Mouse (Mus musculus): Measurements from ENCODE around the gene Paqr9. TPM values are rescaled to one million over a fixed set of nuclear protein-coding genes. Genes with fewer than 3 reads are reported as not detected.
"Not testable (repeated sequence)": the region's sequence is repeated elsewhere in the genome, so short reads cannot be mapped to it uniquely, and the experiment has no call there.

Paqr9 gene
- polyA plus RNA-seq (2012; rRNA removed), result 33.3 and 48.2 TPM in 2 replicates

DNA sequence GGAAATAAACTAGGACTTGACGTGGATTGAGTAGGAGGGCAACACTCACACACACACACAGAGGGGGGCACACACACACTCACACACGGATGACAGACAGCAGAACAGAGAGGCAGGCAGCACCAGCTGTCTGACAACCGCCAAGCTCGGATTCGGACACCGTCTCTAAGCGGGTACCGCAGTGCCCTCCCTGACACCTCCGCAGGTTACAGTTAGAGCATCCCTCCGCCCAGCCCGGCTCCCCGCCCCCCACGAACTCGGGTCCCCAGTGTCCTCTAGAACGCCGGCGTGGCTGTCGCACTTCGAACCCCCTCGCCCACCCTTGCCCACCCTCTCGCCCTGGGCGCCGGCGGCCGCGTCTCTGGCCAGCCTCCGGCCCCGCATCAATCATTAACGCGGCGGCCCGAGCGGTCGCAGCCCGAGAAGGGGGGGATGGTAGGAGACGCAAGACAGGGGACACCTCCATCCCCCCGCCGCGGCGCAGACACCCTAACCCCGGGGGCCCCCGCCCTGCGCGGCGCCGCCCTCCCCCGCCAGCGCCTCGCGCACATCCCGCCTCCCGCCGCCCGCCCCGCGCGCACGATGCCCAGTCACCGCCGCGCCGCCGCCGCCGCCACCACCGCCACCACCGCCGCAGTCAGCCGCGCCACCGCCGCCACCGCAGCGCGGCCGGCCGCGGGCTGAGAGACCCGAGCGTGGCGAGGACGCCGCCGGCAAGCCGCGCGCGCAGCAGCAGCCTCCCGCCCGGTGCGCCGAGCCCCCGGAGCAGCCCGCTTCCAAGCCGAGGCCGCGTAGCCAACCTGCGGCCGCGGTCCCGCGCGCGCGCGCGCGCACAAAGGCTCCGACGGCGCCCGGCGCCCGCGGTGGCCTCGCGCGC lies at the start of gene Paqr9:
Paqr9 (plus strand) TSS at position 599 of the 877 bp plus-strand sequence.
- Histone ChIP-seq H3K36me3 (ENCODE audit: control insufficient read depth, insufficient read depth, low read length) (no peaks in the 10 kb centered on the region), H3K4me1 (ENCODE audit: control insufficient read depth, insufficient read depth, low read length) (peaks cover 8% of the 10 kb centered on the region), H3K4me3 (ENCODE audit: insufficient read depth, low read depth, low read length) (peak within 1 kb of the TSS; percentile 35), H3K27ac (ENCODE audit: insufficient read depth, low read depth, low read length) (peak within 1 kb of the TSS; percentile 7), H3K27me3 (replicated peaks; ENCODE audit: control insufficient read depth, insufficient read depth, low read length) (no peaks in the 10 kb centered on the region)
- TF ChIP-seq CTCF (conservative IDR thresholded peaks at IDR 0.05; ENCODE audit: insufficient read depth, insufficient read length, low read depth, low read length) (no peak), POLR2A (IDR thresholded peaks at IDR 0.05; ENCODE audit: low read depth, low read length) (no peak)
- peak; percentile 86 for DNase-seq
- 7% methylated on average over 115 of the region's 118 CpGs for WGBS

DNA sequence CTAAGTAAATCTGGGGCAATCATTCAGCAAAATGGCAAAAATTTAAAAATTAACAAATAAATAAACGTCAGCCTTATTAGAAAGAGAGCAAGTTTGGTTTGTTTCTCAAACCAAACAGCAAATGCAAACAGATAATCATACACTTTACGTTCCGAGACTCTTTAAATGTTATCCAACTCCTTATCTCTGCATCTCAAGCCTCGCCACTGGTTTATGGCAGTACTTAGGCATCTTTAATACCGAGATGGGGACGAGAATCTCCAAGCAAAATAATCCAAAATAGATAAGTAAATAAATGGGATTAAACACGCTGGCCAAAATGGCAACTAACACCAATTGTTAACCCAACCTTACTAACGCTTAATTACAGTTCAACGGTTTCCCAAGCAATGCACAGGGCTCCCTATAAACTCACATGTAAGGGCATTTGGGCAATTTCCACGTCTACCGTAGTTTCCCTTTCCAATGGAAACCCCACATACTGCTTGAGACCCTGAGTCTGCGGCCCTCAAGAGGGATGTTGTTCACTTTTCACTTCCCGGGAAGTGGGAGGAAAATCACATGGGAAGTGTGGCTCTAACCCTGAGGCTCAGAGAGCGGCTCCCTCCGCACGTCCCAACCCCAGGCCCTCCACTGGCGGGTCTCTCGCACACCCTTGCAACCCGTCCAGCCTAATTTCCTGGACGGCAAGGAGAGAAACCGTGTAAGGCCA lies 48.6 kb upstream of the Paqr9 start:
- Histone ChIP-seq H3K27ac (ENCODE audit: insufficient read depth, low read depth, low read length) (peak overlapping the region; percentile 89; the same call in 1 of the 2 replicates), H3K4me3 (ENCODE audit: insufficient read depth, low read depth, low read length) (peak overlapping the region; percentile 89), H3K4me1 (ENCODE audit: control insufficient read depth, insufficient read depth, low read length) (peaks cover 7% of the 10 kb centered on the region; the same call in 1 of the 2 replicates), H3K27me3 (replicated peaks; ENCODE audit: control insufficient read depth, insufficient read depth, low read length) (no peaks in the 10 kb centered on the region), H3K36me3 (ENCODE audit: control insufficient read depth, insufficient read depth, low read length) (no peaks in the 10 kb centered on the region)
- DNase-seq, result no peak
- 2% methylated on average over 21 of the region's 21 CpGs for WGBS
- no peak for TF ChIP-seq POLR2A (IDR thresholded peaks at IDR 0.05; ENCODE audit: low read depth, low read length)
- no peak for TF ChIP-seq CTCF (conservative IDR thresholded peaks at IDR 0.05; ENCODE audit: insufficient read depth, insufficient read length, low read depth, low read length)

DNA sequence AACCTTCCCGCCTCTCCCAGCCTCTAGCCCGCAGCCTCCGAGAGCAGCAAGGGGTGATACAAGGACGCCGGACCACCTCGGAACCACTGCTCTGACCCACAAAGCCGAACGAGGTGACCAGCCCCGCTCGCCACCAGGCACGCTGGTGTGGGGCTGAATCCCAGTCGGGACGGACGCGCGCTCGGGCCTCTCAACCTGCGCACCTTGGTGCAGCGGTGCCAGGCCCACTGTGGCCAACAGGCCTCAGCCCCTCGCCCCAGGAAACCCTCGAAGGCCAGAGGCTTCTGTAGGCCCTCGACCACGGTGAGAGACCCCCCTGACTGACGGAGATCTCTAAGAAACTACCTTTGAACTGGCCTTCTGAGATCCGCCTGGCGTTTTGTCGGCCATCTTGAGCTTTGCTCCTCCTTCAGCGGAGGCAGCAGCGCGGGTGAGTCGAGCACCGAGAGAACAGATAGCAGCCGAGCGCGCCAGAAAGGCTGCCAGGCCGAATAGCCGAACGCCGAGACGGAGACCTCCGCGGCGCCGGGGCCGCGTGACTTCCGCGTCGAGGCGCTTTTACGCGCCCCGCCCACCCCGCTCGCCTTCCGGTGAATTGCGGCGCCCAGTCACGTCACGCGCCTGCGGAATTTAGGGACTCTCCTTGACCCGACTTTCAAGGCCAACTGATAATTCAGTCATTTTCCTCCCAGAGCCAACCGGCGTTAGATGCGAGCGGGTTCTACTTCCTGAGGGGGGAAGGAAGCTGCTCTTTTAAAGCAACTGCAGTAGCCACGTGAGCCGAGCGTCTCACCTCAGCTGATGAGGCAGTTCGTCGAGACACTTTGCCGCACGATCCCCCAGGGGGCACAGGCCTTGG lies 47.8 kb upstream of the Paqr9 start, which contains the start of gene U2surp:
U2surp (minus strand) TSS at position 525 of the 859 bp plus-strand sequence.
- WGBS, result under 1% methylated on average over 74 of the region's 74 CpGs
- H3K27ac ChIP-seq (ENCODE audit: insufficient read depth, low read depth, low read length), result peak within 1 kb of the TSS; percentile 89
- peak; percentile 62 for TF ChIP-seq POLR2A (IDR thresholded peaks at IDR 0.05; ENCODE audit: low read depth, low read length)
- TF ChIP-seq CTCF (conservative IDR thresholded peaks at IDR 0.05; ENCODE audit: insufficient read depth, insufficient read length, low read depth, low read length), result no peak

DNA sequence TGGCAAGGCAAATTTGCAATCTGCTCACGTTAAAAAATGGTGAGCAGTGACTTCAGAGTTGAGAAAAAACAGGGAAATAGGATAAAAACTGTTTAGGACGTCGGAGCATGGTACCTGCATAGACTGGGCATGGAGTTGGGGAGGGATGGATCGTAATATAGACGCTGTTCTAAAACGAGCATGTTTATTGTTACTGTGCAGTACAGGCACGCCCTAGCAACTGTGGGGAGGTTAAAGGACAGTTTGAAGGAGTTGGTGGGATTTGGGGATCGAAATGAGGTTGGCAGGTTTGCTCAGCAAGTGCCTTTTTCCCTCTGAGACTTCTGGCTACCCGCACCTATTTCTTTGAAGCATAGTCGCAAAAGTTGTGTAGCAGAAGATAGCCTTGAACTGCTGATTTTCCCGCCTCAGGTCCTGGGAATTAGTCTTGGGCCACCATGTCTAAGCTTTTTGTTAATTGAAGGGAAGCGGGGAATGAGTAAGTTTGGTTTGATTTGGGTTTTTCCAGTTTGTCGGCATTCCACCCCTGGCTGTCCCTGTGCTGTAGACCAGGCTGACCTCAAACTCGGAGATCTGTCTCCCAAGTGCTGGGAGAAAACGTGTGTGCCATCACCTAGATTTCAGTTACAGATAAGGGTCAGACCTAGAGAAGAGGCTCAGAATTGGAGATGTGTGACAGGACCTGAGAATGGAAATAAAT lies 47.0 kb upstream of the Paqr9 start:
- peaks cover 7% of the 10 kb centered on the region; the same call in 1 of the 2 replicates for H3K4me1 ChIP-seq (ENCODE audit: control insufficient read depth, insufficient read depth, low read length)
- TF ChIP-seq CTCF (conservative IDR thresholded peaks at IDR 0.05; ENCODE audit: insufficient read depth, insufficient read length, low read depth, low read length), result no peak
- no peak for TF ChIP-seq POLR2A (IDR thresholded peaks at IDR 0.05; ENCODE audit: low read depth, low read length)
- 16% methylated on average over 15 of the region's 15 CpGs for WGBS
- H3K36me3 ChIP-seq (ENCODE audit: control insufficient read depth, insufficient read depth, low read length), result no peaks in the 10 kb centered on the region
- H3K4me3 ChIP-seq (ENCODE audit: insufficient read depth, low read depth, low read length), result peak overlapping the region; percentile 57
- H3K27me3 ChIP-seq (replicated peaks; ENCODE audit: control insufficient read depth, insufficient read depth, low read length), result no peaks in the 10 kb centered on the region
- peak overlapping the region; percentile 86 for H3K27ac ChIP-seq (ENCODE audit: insufficient read depth, low read depth, low read length)
- DNase-seq, result peak; percentile 16

More for the DNA sequence above, 47.8 kb upstream of the Paqr9 start, which contains the start of gene U2surp:
- Histone ChIP-seq H3K36me3 (ENCODE audit: control insufficient read depth, insufficient read depth, low read length) (no peaks in the 10 kb centered on the region), H3K4me1 (ENCODE audit: control insufficient read depth, insufficient read depth, low read length) (peaks cover 7% of the 10 kb centered on the region; the same call in 1 of the 2 replicates), H3K27me3 (replicated peaks; ENCODE audit: control insufficient read depth, insufficient read depth, low read length) (no peaks in the 10 kb centered on the region), H3K4me3 (ENCODE audit: insufficient read depth, low read depth, low read length) (peak within 1 kb of the TSS; percentile 89)
- DNase-seq, result peak; percentile 99

DNA sequence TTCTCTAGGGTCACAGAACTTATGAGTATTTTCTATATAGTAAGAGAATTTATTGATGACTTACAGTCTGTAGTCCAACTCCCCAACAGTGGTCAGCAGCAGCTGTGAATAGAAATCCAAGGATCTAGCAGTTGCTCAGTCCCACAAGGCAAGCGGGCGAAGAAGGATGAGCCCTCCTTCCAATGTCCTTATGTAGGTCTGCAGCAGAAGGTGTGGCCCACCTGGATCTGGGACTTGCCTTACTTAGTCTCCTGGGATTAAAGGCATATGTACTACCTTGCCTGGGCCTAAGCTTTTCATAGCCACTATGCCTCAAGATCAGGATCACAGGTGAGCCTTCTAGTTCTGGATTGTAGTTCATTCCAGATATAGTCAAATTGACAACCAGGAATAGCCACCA lies 45.7 kb upstream of the Paqr9 start:
- WGBS, result 100% methylated on average over 2 of the region's 2 CpGs
- TF ChIP-seq CTCF (conservative IDR thresholded peaks at IDR 0.05; ENCODE audit: insufficient read depth, insufficient read length, low read depth, low read length), result no peak
- TF ChIP-seq POLR2A (IDR thresholded peaks at IDR 0.05; ENCODE audit: low read depth, low read length), result no peak
- no peak for DNase-seq
- H3K27me3 ChIP-seq (replicated peaks; ENCODE audit: control insufficient read depth, insufficient read depth, low read length), result no peaks in the 10 kb centered on the region
- H3K36me3 ChIP-seq (ENCODE audit: control insufficient read depth, insufficient read depth, low read length), result no peaks in the 10 kb centered on the region
- no peak overlapping the region for H3K27ac ChIP-seq (ENCODE audit: insufficient read depth, low read depth, low read length)
- peaks cover 7% of the 10 kb centered on the region; the same call in 1 of the 2 replicates for H3K4me1 ChIP-seq (ENCODE audit: control insufficient read depth, insufficient read depth, low read length)
- H3K4me3 ChIP-seq (ENCODE audit: insufficient read depth, low read depth, low read length), result no peak overlapping the region

DNA sequence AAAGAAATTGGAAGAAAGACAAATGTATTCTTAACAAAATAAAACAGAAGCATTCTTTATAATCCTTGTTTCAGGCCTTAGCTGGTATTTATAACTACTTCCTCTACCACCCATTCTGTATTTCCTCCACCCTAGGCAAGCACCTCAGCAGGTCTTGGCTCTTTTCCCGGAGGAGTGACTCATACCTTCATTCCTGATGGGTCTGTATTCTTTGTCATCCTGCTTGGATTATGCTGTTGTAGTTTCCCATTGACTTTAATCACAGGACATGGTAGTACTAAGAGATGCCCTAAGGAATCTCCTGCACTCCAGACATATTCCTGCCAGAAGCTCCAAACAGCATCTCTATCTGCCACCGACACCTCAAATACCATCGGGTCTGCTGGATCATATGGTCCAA lies 45.1 kb upstream of the Paqr9 start:
- H3K36me3 ChIP-seq (ENCODE audit: control insufficient read depth, insufficient read depth, low read length); H3K4me3 ChIP-seq (ENCODE audit: insufficient read depth, low read depth, low read length); H3K27ac ChIP-seq (ENCODE audit: insufficient read depth, low read depth, low read length); H3K4me1 ChIP-seq (ENCODE audit: control insufficient read depth, insufficient read depth, low read length); H3K27me3 ChIP-seq (replicated peaks; ENCODE audit: control insufficient read depth, insufficient read depth, low read length): not testable (repeated sequence)
- peak; percentile 47 for DNase-seq
- WGBS, result 76% methylated on average over 3 of the region's 3 CpGs

All from kidney, adult 2 months (tissue).